Mouse (Mus musculus): ENCODE results near the gene Selenon. TPM values are rescaled to one million over a fixed set of nuclear protein-coding genes. Genes with fewer than 3 reads are reported as not detected.

Gene Selenon
- polyA plus RNA-seq, 1 experiment from 2014 or later = 14.7 TPM

DNA sequence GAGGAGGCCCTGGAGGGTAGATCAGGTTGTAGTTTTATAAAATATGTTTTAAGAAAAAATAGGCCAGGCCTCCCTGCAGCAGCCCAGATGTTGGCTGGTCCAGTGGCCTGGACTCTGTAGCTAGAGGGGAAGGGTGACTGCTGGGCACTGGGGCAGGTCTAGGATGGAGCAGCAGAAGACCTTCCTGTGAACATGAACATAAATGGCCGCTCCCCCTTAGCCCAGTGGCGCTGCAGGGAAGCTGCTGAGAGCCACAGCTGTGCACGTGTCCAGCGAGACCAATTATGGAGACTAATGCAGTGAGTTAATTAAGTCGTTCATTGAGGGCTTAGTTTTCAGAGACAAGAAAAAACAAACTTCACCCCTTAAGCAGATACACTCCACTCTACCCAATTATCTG is 26.2 kb downstream of the Selenon start:
- ATAC-seq (replicated peaks; ENCODE audit: low FRiP score, low TSS enrichment, low read depth) = no peak
- no peak for DNase-seq (ENCODE audit: low spot score)
- Histone ChIP-seq H3K27me3 (replicated peaks; ENCODE audit: control insufficient read depth, insufficient read depth, low read length) (no peaks in the 10 kb centered on the region), H3K4me3 (ENCODE audit: low read depth, low read length) (no peak overlapping the region), H3K27ac (ENCODE audit: low read depth) (no peak overlapping the region), H3K36me3 (ENCODE audit: control insufficient read depth, insufficient read depth, low read length) (peaks cover 87% of the 10 kb centered on the region), H3K4me2 (ENCODE audit: low read length) (no peak overlapping the region), H3K9me3 (ENCODE audit: control insufficient read depth, low read length) (no peaks in the 10 kb centered on the region), H3K4me1 (replicated peaks; ENCODE audit: control insufficient read depth, insufficient read depth, low read length) (no peaks in the 10 kb centered on the region), H3K9ac (ENCODE audit: low read length) (no peak overlapping the region)
- WGBS = 81% methylated on average over 5 of the region's 5 CpGs

DNA sequence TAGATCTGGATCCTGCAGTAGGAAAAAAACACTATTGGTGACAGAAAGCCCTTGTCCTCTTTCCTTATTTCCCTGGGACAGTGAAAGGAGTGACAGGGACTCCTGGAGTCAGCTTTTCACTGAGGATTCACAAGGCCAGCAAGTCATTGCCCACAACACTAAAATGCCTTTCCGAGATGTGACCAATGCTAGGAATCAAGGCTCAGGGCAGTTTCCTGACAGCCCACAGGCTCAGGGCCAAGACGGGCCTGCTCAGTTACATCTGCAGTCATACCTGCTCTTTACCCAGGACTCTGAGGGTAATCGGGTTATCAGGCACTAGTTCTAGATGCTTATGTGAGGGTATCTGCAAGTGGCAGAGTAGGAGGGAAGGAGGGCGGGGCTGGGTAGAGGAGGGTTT is 28.5 kb downstream of the Selenon start:
- H3K9ac ChIP-seq (ENCODE audit: low read length) = no peak overlapping the region
- H3K4me3 ChIP-seq (ENCODE audit: low read depth, low read length) = no peak overlapping the region
- H3K36me3 ChIP-seq (ENCODE audit: control insufficient read depth, insufficient read depth, low read length) = peaks cover 69% of the 10 kb centered on the region
- H3K4me1 ChIP-seq (replicated peaks; ENCODE audit: control insufficient read depth, insufficient read depth, low read length) = no peaks in the 10 kb centered on the region
- H3K27me3 ChIP-seq (replicated peaks; ENCODE audit: control insufficient read depth, insufficient read depth, low read length) = no peaks in the 10 kb centered on the region
- H3K27ac ChIP-seq (ENCODE audit: low read depth) = no peak overlapping the region
- H3K9me3 ChIP-seq (ENCODE audit: control insufficient read depth, low read length) = no peaks in the 10 kb centered on the region
- DNase-seq (ENCODE audit: low spot score) (no peak), ATAC-seq (replicated peaks; ENCODE audit: low FRiP score, low TSS enrichment, low read depth) (no peak)
- H3K4me2 ChIP-seq (ENCODE audit: low read length) = no peak overlapping the region
- WGBS = 87% methylated on average over 4 of the region's 4 CpGs

DNA sequence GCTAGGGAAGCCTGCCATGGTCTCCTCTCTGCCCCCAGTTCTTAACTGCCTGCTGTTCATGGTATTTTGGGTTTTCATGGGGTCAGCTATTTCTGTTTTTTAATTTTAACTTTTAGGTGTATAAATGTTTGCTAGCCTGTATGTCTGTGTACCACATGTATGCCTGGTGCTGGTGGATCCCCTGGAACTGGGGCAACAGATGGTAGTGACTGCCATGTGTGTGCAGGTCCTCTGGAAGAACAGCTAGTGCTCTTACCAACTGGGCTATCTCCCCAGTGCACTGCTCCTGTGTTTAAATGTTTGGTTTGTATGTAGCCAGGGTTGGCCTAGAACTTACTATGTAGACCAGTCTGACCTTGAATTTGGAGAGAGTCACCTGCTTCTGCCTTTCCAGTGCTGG is 32.7 kb downstream of the Selenon start:
- Histone ChIP-seq H3K27me3 (replicated peaks; ENCODE audit: control insufficient read depth, insufficient read depth, low read length) (no peaks in the 10 kb centered on the region), H3K36me3 (ENCODE audit: control insufficient read depth, insufficient read depth, low read length) (peaks cover 28% of the 10 kb centered on the region), H3K4me2 (ENCODE audit: low read length) (no peak overlapping the region), H3K9me3 (ENCODE audit: control insufficient read depth, low read length) (no peaks in the 10 kb centered on the region), H3K9ac (ENCODE audit: low read length) (no peak overlapping the region), H3K4me3 (ENCODE audit: low read depth, low read length) (no peak overlapping the region), H3K4me1 (replicated peaks; ENCODE audit: control insufficient read depth, insufficient read depth, low read length) (peaks cover 4% of the 10 kb centered on the region; the same call in 1 of the 2 replicates), H3K27ac (ENCODE audit: low read depth) (no peak overlapping the region)
- ATAC-seq (replicated peaks; ENCODE audit: low FRiP score, low TSS enrichment, low read depth) (no peak), DNase-seq (ENCODE audit: low spot score) (no peak)

DNA sequence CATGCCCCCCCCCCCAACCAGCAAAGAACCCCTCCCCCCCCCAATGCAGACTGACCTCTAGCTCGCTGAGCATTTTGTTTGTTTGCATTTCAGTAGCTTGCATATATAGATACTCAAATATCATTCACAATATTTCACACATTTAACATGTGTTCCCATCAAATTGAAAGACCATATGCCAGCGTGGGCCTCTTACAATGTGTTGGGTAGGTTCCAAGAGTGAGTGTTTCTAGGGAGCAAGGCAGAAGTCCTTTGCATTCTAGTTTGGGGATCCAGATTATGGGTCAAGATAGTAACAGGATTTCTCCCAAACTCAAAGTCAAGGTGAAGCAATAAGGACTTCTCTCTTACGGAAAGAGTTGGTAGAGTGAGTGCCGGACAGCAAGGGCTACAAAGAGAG is 33.4 kb downstream of the Selenon start:
- H3K27ac ChIP-seq (ENCODE audit: low read depth) = no peak overlapping the region
- no peak overlapping the region for H3K4me3 ChIP-seq (ENCODE audit: low read depth, low read length)
- ATAC-seq (replicated peaks; ENCODE audit: low FRiP score, low TSS enrichment, low read depth) = no peak

DNA sequence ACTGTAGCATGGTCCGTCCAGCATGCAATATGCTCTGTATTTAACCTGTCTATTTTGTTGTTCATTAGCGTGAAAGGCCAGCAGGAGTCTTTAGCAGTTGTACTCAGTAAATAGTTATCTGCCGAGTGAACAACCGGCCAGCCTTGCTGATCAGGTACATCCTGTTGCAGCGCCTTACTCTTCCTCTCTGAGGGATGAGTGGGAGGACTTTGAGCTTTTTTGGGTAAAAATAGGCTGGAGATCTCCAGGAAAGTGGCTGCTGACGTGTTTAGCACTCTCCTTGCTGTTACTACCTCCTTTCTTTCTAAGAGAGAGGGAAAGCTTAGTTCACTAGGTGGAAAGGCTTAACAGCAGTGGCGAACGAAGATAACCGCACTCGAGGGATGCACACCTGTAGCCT is 34.2 kb downstream of the Selenon start:
- Histone ChIP-seq H3K36me3 (ENCODE audit: control insufficient read depth, insufficient read depth, low read length) (peaks cover 15% of the 10 kb centered on the region; the same call in 1 of the 2 replicates), H3K4me1 (replicated peaks; ENCODE audit: control insufficient read depth, insufficient read depth, low read length) (peaks cover 7% of the 10 kb centered on the region), H3K9ac (ENCODE audit: low read length) (no peak overlapping the region), H3K9me3 (ENCODE audit: control insufficient read depth, low read length) (no peaks in the 10 kb centered on the region), H3K4me2 (ENCODE audit: low read length) (no peak overlapping the region), H3K4me3 (ENCODE audit: low read depth, low read length) (no peak overlapping the region), H3K27me3 (replicated peaks; ENCODE audit: control insufficient read depth, insufficient read depth, low read length) (no peaks in the 10 kb centered on the region), H3K27ac (ENCODE audit: low read depth) (no peak overlapping the region)
- DNase-seq (ENCODE audit: low spot score) (no peak), ATAC-seq (replicated peaks; ENCODE audit: low FRiP score, low TSS enrichment, low read depth) (no peak)
- 83% methylated on average over 10 of the region's 10 CpGs for WGBS

More for the DNA sequence above, 33.4 kb downstream of the Selenon start:
- H3K4me2 ChIP-seq (ENCODE audit: low read length) = no peak overlapping the region
- no peak for DNase-seq (ENCODE audit: low spot score)
- H3K27me3 ChIP-seq (replicated peaks; ENCODE audit: control insufficient read depth, insufficient read depth, low read length) = no peaks in the 10 kb centered on the region
- WGBS = 89% methylated on average over 4 of the region's 4 CpGs
- H3K9me3 ChIP-seq (ENCODE audit: control insufficient read depth, low read length) = no peaks in the 10 kb centered on the region
- H3K9ac ChIP-seq (ENCODE audit: low read length) = no peak overlapping the region
- H3K4me1 ChIP-seq (replicated peaks; ENCODE audit: control insufficient read depth, insufficient read depth, low read length) = peaks cover 4% of the 10 kb centered on the region; the same call in 1 of the 2 replicates
- H3K36me3 ChIP-seq (ENCODE audit: control insufficient read depth, insufficient read depth, low read length) = peaks cover 20% of the 10 kb centered on the region

DNA sequence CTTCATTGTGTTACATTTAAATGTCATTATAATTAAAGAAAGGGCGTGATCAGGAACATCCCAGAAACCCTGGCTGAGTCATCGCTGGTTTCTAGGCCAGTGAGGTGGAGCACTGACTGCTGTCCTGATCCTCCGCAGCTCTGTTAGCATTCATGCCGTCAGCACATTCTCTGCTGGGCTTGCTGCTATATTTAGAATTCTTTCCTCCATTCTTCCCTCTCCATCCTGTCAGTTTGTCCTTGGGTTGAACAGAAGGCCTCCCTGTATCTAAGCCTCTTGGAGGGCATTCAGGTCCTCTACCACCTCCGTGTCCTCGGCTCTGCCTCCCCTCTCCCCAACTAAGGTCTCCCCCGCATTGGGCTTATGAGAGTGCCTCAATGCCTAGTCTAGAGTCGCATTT is 35.0 kb downstream of the Selenon start:
- no peaks in the 10 kb centered on the region for H3K9me3 ChIP-seq (ENCODE audit: control insufficient read depth, low read length)
- peaks cover 13% of the 10 kb centered on the region; the same call in 1 of the 2 replicates for H3K36me3 ChIP-seq (ENCODE audit: control insufficient read depth, insufficient read depth, low read length)
- H3K4me3 ChIP-seq (ENCODE audit: low read depth, low read length) = no peak overlapping the region
- no peak overlapping the region for H3K9ac ChIP-seq (ENCODE audit: low read length)
- ATAC-seq (replicated peaks; ENCODE audit: low FRiP score, low TSS enrichment, low read depth) (no peak), DNase-seq (ENCODE audit: low spot score) (no peak)
- peaks cover 7% of the 10 kb centered on the region for H3K4me1 ChIP-seq (replicated peaks; ENCODE audit: control insufficient read depth, insufficient read depth, low read length)
- H3K27ac ChIP-seq (ENCODE audit: low read depth) = peak overlapping the region; percentile 48; the same call in 1 of the 2 replicates
- H3K27me3 ChIP-seq (replicated peaks; ENCODE audit: control insufficient read depth, insufficient read depth, low read length) = no peaks in the 10 kb centered on the region
- H3K4me2 ChIP-seq (ENCODE audit: low read length) = no peak overlapping the region
- 59% methylated on average over 8 of the region's 8 CpGs for WGBS

DNA sequence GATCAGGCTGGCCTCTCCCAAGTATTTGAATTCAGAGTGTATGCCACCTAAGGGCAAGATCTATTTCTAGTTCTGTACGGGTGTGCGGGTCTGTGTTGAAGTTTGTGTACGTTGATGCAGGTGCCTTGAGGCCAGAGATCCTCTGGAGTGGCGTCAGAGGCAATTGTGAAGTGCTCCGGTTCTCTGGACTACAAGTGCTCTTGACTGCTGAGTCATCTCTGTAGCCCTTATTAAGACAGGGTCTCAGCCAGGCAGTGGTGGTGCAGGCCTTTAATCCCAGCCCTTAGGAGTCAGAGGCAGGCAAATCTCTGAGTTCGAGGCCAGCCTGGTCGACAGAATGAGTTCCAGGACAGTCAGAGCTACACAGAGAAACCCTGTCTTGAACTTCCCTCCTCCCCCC is 36.4 kb downstream of the Selenon start:
- WGBS = 75% methylated on average over 7 of the region's 7 CpGs
- H3K4me2 ChIP-seq (ENCODE audit: low read length) = no peak overlapping the region
- no peaks in the 10 kb centered on the region for H3K9me3 ChIP-seq (ENCODE audit: control insufficient read depth, low read length)
- no peak for DNase-seq (ENCODE audit: low spot score)
- H3K9ac ChIP-seq (ENCODE audit: low read length) = no peak overlapping the region
- no peaks in the 10 kb centered on the region for H3K27me3 ChIP-seq (replicated peaks; ENCODE audit: control insufficient read depth, insufficient read depth, low read length)
- no peak overlapping the region for H3K4me3 ChIP-seq (ENCODE audit: low read depth, low read length)
- H3K4me1 ChIP-seq (replicated peaks; ENCODE audit: control insufficient read depth, insufficient read depth, low read length) = peaks cover 7% of the 10 kb centered on the region
- no peak for ATAC-seq (replicated peaks; ENCODE audit: low FRiP score, low TSS enrichment, low read depth)
- no peak overlapping the region for H3K27ac ChIP-seq (ENCODE audit: low read depth)
- H3K36me3 ChIP-seq (ENCODE audit: control insufficient read depth, insufficient read depth, low read length) = peaks cover 3% of the 10 kb centered on the region; the same call in 1 of the 2 replicates

DNA sequence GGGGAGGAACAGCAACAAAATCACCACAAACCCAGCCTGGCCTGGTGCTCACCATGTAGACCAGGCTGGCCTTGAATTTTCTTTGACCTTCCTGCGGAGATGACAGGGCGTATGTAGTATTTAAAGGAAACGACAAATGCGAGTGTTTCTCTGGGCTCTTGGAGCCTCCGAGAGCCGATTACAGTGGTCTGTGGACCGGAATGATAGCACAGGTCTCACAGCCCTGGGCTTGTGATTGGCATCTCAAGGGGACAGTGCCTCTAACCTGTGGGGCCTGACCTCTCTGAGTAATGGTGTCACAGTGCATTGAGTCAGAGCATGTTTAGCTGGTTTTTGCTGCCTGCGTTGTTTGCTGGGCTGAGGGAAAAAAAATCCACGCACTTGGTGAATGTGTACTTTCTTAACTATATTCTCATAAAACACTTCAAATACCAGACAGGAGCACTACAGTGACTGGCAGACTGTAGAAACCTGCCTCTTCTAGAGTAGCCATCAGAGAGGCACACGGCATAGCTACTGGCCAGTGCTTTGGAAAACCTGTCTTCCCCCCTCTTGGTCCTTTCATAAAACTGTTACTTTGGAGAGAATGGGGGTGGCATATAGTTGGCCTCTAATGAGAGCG is 37.5 kb downstream of the Selenon start:
- no peaks in the 10 kb centered on the region for H3K36me3 ChIP-seq (ENCODE audit: control insufficient read depth, insufficient read depth, low read length)
- ATAC-seq (replicated peaks; ENCODE audit: low FRiP score, low TSS enrichment, low read depth) (no peak), DNase-seq (ENCODE audit: low spot score) (no peak)
- H3K9me3 ChIP-seq (ENCODE audit: control insufficient read depth, low read length) = no peaks in the 10 kb centered on the region
- no peak overlapping the region for H3K4me2 ChIP-seq (ENCODE audit: low read length)
- no peak overlapping the region for H3K4me3 ChIP-seq (ENCODE audit: low read depth, low read length)
- H3K9ac ChIP-seq (ENCODE audit: low read length) = no peak overlapping the region
- peaks cover 7% of the 10 kb centered on the region for H3K4me1 ChIP-seq (replicated peaks; ENCODE audit: control insufficient read depth, insufficient read depth, low read length)
- no peaks in the 10 kb centered on the region for H3K27me3 ChIP-seq (replicated peaks; ENCODE audit: control insufficient read depth, insufficient read depth, low read length)
- no peak overlapping the region for H3K27ac ChIP-seq (ENCODE audit: low read depth)
- 84% methylated on average over 11 of the region's 11 CpGs for WGBS

DNA sequence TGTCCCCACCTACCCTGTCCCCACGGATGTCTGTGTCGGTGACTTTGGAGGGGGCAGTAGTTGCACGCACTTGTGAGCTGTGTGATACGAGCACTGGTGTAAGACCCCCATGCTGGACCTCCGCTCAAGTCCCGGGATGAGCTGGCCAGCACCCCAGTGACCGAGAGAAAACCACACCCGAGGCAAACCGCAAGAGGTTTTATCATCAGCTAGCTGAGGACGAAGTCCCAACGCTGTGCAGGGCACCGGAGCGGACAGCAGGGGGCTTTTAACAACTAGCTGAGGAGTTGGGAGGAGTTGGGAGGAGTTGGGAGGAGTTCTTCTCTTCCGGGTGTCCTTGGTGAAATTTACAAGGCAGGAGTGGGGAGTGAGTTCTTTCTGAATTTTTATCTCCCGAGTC is 39.2 kb downstream of the Selenon start:
- H3K4me3 ChIP-seq (ENCODE audit: low read depth, low read length) = peak overlapping the region; percentile 16
- peaks cover 7% of the 10 kb centered on the region for H3K4me1 ChIP-seq (replicated peaks; ENCODE audit: control insufficient read depth, insufficient read depth, low read length)
- H3K9ac ChIP-seq (ENCODE audit: low read length) = no peak overlapping the region
- H3K9me3 ChIP-seq (ENCODE audit: control insufficient read depth, low read length) = no peaks in the 10 kb centered on the region
- ATAC-seq (replicated peaks; ENCODE audit: low FRiP score, low TSS enrichment, low read depth) = no peak
- peak; percentile 85 for DNase-seq (ENCODE audit: low spot score)
- 17% methylated on average over 15 of the region's 15 CpGs for WGBS
- no peaks in the 10 kb centered on the region for H3K27me3 ChIP-seq (replicated peaks; ENCODE audit: control insufficient read depth, insufficient read depth, low read length)
- H3K36me3 ChIP-seq (ENCODE audit: control insufficient read depth, insufficient read depth, low read length) = no peaks in the 10 kb centered on the region
- no peak overlapping the region for H3K27ac ChIP-seq (ENCODE audit: low read depth)
- peak overlapping the region; percentile 44 for H3K4me2 ChIP-seq (ENCODE audit: low read length)

All from intestine, embryonic 14.5 days (tissue).